Mouse (Mus musculus) CD8-positive naive resting alpha-beta T cell, adult 2 months (primary cell): ENCODE data around the gene Znrd1.
A peak's percentile ranks its signal among the peaks of the same experiment; 100 is the strongest.

ENCODE experiments used
- DNase-seq, 2 experiments: peaks; one replicate each; pipeline ENCODE4 v3.0.0; 2022; ENCODE audit warnings: low read depth in 2 of 2, low spot score in 2 of 2

Gene Znrd1

DNA sequence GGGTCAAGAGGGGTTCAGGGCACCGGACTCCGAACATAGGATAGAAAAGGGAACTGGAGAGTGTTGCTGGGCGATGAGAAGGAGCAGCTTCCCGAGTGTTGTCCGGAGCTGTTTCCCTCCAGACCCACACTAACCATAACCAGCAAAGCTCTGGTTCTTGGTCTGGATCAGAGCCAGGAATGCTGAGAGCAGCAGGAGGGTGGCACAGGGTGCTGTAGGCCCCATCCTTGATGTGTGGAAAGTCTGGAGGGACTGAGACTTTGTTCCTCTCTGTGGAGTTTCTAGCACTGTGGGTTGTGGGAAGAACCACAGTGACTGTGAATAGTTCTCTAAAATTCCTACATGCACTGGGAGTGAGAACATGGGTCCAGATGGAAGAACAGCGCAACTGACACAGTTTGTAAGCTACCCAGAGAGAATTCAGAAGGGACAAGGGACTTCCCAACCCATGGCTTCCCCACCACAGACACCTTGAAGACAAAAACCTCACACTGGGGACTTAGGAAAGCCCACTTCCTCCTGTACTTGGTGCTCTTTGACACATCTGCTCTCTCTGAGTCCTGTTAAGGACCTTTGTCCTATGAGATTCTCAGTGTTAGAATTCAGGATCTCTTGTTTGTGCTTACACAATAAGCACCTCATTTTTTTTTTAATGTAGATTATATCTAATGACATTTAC, 13.0 kb upstream of the Znrd1 start:
- no peak for DNase-seq

DNA sequence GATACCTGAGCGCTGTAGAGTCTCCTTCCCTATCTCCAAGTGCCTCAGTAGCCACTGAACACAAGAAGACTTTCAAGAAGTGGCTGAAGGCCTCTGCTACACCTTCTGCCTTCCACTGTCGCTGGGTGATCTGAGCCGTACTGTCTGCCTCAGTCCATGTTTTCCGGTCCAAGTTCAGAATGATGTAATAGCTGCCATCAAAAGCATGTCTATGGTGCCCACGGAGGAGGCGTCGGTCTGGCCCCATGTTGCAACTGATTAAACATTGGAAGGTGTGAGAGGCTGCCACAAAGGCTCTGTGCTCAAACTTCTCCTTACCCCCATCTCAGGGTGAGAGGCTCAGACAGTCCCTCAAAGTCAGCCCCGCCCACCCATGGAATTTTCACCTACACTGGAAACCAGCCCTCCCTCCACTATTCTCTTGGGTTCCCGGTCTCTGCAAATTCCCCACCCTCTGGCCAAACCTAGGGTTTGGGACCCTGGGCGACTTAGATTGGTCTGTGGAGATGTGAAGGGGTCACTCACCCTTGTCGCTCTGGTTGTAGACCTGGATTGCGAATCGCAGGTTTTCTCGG, 12.0 kb upstream of the Znrd1 start:
- DNase-seq = no peak

DNA sequence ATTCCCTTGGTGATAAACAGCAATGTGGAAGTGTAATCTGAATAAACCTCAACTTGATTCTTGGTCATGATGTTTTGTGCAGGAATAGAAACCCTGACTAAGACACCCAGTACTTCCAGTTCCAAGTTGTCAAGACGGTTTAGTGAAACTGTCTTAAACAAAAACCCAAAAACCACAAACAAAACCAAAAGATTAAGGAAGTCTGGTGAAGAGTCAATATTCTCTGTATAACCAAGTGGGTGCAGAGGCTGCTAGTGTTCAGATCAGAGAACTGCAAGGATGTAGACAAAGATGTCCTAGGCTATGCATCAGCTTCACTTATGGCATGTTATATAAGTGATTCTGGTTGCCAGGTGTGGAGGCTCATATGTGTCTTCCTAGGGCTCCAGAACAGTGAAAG, 8.5 kb upstream of the Znrd1 start:
- no peak for DNase-seq

DNA sequence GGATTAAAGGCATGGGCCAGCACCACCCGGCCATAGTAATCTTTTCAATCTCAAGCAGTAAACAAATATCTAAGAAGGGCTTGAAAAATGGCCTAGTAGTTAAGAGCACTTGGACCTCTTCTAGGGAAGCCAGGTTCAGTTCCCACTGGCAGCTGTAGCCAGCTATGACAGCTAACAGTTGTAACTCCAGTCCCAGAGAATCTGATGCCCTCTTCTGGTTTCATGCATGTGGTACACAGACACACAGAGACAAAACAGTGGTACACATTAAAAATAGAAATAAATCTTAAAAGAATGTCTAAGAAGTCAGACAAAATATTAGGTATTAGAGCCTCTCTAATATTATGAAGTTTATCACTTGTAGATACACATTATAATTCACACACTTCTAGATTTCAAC, 2.8 kb upstream of the Znrd1 start:
- no peak for DNase-seq

DNA sequence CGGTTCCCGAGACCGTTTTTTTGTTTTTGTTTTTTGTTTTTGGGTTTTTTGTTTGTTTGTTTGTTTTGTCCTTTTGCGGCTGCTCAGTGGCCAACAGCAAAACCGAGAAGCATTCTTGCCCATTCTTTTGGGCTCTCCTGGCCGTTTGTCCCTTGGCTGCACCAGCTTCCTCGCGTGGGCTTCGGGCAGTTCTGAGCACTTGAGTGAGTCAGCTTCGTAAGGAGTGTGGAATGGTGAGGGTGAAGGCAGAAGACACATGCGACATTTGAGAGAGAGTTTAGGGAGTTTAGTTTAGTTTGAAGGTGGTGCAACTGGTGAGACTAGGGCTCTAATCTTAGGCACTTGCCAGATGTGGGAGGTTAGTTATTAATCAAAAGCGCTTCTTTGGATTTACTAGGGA, 525 bp upstream of the Znrd1 start:
- DNase-seq = no peak

DNA sequence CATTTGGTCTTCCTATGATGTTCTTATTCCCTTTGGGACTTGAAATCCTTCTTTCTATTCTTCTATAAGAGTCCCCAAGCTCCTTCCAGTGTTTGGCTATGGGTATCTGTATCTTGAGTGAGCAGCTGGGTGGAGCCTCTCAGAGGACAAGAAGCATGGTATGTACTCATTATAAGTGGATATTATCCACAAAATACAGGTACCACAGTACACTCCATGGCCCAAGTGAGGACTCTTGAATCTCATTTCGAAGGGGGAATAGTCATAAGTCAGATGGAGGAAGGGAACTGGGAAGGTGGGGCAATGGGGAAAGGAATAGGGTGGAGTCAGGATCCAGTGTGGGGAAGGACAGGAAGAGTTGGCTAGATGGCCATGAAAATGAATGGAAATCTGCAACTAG, 5.3 kb downstream of the Znrd1 start:
- DNase-seq = no peak

DNA sequence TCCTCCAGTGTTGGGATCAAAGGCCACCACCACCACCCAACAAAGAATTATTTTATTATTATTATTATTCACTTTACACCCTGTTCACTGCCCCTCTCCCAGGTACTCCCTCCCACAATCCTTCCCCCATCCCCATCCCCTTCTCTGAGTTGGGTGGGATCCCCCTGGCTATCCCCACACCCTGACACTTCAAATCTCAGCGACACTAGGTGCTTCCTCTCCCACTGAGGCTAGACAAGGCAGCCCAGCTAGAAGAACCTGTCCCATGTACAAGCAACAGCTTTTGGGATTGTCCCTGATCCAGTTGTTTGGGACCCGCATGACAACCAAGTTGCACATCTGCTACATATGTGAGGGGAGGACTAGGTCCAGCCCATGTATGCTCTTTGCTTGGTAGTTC, 5.7 kb downstream of the Znrd1 start:
- no peak for DNase-seq

DNA sequence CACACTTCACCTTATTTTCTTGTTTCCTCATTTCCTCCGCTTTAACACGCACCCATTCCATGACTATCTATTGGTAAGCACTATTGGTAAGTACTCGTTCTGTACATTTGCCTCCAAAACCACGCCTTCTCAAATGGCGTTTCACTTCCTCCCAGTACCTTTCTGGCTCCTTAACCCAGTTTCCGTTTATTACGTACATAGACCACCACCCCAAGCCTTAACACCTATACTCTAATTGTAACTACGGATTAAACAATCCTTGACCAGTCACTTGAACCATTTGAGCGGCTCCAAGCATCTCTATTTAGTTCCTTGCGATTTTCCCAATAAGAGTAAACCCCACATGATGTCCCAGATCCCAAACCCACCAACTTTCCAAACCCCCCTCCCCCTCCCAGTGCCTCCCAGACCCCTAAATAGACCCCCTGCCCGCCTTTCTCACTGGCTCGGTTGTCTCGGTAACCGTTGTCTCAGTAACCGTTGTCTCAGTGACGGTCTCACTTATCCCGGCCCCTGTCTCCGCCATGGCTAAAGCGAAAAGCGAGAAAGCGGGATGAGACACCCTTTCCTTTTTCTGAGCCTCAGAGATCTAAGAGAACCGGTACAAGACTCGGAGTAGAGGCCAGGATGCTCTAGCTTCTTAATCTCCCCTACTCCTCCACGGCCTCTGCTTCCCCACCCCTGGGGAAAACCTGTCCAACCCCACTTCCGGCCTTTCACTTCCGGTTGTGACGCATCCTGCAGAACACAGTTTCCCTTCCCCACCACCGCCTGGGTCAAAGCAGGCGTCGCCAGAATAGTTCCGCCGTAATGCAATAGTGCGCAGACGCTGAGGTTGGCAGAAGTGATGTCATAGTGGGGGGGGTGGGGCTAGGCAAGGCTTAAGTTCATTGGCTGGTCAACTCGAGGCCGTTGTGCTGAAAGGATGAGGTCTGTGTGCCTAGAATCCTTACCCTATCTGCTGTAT, 7.1 kb downstream of the Znrd1 start, which contains the start of gene Ppp1r11:
Ppp1r11 (minus strand) TSS at position 761 of the 967 bp plus-strand sequence.
- DNase-seq = peak; percentile 91 to 94

DNA sequence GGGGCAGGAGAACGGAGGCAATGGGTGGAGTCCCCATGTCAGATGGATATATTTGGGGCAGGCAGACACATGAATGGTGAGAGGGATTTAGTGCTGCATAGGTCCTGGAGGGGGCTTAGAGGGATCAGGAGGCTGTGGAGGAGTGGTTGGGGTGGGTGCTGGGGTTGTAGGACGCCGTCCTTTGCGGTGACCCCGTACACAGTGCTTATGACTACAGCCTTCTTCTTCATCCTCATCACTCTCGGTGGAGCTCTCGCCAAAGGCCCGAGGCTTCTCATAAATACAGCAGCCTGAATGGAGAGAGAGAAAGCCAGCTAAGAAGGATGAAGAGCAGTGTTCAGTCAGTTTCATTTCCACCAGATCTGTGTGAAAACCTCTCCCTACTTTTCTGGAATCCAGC, 9.1 kb downstream of the Znrd1 start:
- DNase-seq = no peak

DNA sequence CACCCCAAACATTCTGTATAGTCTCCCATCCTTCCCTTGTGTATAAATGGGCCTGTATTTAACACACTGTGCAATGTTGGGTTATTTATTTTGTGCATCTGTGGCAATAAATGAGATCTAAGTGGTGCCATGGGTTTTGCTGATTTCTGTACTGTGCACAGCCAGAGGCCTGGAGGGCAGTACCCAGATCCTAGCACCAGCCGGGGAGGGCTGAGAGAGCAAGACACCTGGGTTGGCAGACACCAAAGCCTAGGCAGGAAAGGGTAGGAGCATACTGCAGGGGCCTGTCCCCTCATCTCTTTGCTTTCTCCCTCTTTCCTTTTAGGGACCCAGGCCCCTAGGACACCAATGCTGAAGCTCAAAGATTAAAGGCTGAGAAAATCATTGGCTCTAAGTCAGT, 10.1 kb downstream of the Znrd1 start:
- DNase-seq = no peak

DNA sequence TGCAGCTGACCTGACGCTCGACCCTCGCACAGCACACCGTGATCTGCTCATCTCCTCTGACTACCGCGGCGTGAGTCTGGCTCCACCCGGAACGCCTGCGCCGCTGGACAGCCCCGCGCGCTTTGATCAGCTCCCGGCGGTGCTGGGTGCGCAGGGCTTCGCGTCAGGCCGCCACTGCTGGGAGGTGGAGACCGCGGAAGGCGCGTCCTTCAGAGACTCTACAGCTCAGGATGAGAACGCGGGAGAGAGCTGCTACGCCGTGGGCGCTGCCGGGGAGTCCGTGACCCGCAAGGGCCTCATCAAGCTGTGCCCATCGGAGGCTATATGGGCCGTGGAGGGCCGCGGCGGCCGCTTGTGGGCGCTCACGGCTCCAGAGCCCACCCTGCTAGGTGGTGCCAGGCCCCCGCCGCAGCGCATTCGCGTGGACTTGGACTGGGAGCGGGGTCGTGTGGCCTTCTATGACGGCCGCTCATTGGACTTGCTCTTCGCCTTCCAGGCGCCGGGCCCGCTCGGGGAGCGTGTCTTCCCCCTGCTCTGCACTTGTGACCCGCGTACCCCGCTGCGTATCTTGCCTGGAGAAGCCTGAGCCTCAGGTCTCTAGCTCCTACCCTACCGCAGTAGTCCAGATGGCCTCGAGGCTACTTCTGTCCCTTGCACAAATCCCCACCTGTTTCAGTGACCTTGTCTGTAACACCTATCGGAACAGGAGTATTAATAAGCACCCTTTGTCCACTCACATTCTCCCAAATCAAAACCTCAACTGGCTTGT, 11.1 kb downstream of the Znrd1 start:
- DNase-seq = peak in 1 of 2 experiments; percentile 31

DNA sequence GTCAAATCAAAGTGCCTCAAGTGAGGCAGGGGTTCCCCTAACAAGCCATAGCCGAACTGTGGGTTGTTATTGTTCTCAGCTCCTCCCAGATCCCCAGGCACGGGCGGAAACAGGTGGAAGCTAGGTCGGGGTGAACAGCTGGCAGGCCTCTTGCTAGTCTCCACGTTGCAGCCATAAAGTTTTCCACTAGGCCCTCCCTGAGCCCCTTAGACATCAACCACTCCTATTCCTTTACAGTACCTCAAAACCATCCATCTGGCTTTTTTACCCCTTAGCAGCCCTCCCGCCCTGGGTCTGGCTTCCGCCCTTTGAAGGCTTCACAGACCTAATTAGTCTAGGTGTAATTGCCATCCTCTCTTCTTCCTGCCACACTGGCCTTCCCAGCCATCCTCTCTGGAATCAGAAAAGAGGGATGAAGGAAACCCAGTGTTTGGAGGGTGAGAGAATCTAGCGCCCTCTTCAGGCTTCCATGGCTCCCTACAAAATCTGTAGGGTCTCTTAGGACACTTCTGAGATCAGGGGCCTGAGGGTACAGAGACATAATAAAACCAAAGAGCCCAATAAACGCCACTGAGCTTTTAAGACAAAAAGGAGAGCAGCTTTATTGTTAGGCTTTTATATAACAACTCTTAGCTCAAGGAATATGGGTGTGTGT, 14.1 kb downstream of the Znrd1 start:
- peak in 1 of 2 experiments; percentile 20 for DNase-seq

DNA sequence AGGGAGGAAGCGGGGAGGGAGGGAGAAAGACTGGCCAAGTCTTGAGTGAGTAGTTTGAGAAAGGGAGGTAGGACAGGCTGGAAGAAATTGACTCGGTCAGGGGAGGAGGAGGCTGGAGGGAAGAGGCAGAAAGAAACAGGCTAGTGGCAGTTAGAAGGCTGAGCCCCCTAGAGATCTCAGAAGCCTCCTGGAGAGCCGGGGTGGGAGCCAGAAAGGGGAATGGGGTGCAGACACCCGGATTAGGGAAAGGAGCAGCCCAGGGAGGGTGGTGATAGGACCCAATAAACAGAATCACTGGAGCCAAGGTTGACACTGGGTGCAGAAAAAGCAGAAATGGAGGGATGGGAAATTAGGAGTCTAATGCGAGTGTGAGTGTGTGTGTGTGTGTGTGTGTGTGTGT, 14.7 kb downstream of the Znrd1 start:
- no peak for DNase-seq

DNA sequence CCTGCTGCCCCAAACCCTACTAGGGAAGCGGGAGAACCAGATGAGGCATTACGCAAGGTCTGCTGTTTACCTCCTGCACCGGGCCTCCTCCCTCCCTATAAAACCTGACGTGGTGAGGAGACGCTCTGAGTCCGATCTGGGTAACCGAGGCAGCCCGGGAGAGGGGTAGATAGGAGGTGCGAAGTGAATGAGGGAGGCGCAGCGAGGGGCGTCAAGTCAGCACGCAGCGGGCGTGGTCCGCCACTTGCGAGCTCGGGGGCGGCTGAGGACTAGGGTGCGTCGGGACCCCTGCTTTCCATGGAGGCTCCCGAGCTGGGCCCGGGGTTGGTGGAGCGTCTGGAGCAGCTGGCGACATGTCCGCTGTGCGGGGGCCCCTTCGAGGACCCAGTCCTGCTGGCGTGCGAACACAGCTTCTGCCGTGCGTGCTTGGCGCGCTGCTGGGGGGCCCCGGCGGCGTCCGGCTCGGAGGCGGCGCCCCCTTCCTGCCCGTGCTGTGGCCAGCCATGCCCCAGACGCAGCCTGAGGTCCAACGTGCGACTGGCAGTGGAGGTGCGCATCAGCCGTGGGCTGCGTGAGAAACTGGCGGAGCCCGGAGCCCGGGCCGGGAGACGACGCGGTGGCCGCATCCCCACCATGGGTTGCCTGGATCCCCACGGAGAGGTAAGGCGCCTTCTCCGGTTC, 15.4 kb downstream of the Znrd1 start, which contains the start of gene Rnf39:
Rnf39 (plus strand) TSS at position 128 of the 681 bp plus-strand sequence.
- DNase-seq = no peak

DNA sequence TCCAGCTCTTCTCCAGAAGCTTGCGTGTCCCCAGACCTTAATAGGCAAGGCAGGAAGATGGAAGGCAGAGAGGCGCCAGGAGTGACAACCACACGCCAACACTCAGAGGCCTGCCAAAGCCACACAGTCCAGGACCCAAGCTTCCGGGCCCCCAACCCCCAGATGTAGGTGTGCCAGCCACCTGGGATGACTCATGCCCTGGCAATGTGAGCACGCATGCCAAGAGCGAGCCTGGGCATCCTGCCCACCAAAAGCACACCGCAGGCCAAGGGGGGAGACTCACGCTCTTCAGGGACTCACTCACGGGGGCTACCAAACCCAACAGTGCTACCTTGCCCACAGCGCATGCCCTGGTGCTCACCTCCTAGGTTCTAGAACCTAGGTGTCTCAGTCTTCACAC, 16.0 kb downstream of the Znrd1 start:
- peak; percentile 31 to 45 for DNase-seq

DNA sequence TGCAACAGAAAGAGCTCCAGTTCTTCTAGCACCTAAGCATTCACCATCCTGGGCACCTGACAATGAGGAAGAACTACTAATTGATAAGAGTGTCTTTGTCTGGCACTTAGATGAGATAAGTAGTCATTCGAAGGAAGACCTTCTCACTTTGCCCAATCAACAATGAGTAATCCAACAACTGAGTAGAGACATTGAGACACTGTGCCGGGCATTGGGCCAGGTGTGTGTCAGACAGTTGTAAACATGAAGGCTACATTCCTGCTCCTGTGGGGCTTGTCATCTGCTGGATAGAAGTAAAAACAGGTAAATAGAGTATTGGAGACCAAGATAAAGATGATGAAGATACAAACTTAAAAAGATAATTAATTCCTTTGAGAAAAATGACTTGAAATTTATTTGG, 20.3 kb downstream of the Znrd1 start:
- DNase-seq = no peak

DNA sequence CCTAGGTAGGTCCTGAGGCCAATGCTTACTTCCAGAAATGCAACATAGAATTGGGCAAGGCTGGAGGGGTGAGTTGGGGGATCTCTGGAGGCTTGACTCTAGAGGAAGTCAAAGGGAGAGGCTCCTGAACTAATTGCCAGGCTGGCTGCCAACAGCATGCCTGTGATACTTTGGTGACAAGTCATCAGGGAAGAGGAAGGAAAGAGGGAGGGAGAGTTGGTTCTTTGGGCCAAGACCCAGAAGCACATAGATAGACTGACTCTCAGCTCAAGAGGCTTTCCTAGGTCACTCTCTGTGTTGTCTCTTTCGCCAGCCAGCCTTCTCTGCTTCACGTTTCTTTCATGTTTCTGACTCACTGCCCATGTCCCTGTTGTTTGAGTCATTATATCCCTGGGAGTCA, 26.6 kb downstream of the Znrd1 start:
- DNase-seq = no peak

DNA sequence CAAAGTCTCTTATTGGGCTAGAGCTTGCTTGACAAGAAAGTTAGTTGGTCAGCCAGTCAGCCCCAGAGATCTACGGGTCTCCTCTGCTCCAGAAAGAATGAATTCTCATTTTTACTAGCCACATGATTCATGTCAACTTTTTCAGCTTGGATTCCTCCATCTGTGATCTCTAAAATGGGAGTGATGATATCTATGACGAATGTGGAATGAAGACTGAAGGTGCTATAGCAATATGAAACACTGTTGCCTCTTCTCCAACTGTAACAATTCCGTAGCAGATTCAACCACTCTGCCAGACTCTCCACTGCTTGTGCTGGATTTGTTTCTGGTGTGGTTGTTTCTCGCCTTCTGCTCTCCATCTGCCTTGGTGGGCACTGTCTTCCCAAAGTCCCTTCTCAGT, 27.2 kb downstream of the Znrd1 start:
- no peak for DNase-seq

DNA sequence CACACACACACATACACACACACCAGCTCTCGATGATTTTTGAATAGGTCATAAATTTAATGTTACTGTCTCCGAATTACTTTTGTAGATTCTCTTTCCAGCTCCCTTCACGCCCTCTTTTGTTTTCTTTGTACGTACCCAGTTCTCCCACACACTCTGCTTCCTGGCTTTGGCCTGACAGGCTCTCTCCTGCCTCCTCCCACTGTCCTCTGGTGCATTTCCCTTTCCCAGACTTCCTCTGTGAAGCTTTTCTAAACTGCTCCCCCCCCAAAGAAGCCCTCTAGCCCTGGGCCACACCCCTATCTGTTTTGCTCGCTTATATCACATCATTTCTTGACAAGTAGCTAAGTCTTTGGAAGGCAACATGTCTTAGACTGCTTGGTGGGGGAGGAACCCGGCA, 28.1 kb downstream of the Znrd1 start:
- no peak for DNase-seq
